Mouse (Mus musculus) kidney, postnatal 0 days (tissue): ENCODE results near the gene Sufu. TPM values are rescaled to one million over a fixed set of nuclear protein-coding genes. Genes with fewer than 3 reads are reported as not detected.

Experiments
- ATAC-seq: fragments of 200-750 bp; cut with Nextera tagmentation; replicated peaks from 2 replicates; pipeline ENCODE4 v1.8.0; 2017; ENCODE audit warnings: low read depth, moderate number of reproducible peaks, moderate TSS enrichment, moderate library complexity; ENCODE audit not compliant: low FRiP score
- DNase-seq: peaks from one replicate; pipeline ENCODE4 v3.0.0-alpha.2; 2016; ENCODE audit warnings: low spot score
- H3K27ac ChIP-seq: fragments of 300-500 bp; sonication (generic); 2 replicates; pipeline ENCODE4 v1.5.1; 2014; ENCODE audit warnings: mild to moderate bottlenecking
- H3K27me3 ChIP-seq: fragments of 300-500 bp; sonication (generic); 2 replicates; pipeline ENCODE4 v1.6.1; 2014; ENCODE audit warnings: low read length, mixed read lengths; ENCODE audit not compliant: insufficient read depth
- H3K36me3 ChIP-seq: fragments of 300-500 bp; sonication (generic); 2 replicates; pipeline ENCODE4 v1.6.1; 2014; ENCODE audit warnings: low read length, mixed read lengths; ENCODE audit not compliant: insufficient read depth
- H3K4me1 ChIP-seq: fragments of 300-500 bp; sonication (generic); replicated peaks from 2 replicates; pipeline ENCODE4 v1.6.1; 2014; ENCODE audit warnings: antibody characterized with exemption, low read length, mixed read lengths; ENCODE audit not compliant: insufficient read depth
- H3K4me2 ChIP-seq: fragments of 300-500 bp; sonication (generic); 2 replicates; pipeline ENCODE4 v1.6.1; 2014; ENCODE audit warnings: mild to moderate bottlenecking, low read length, moderate library complexity, mixed read lengths
- H3K4me3 ChIP-seq: fragments of 300-500 bp; sonication (generic); replicated peaks from 2 replicates; pipeline ENCODE4 v1.5.1; 2014; ENCODE audit warnings: low read depth, low read length
- H3K9ac ChIP-seq: fragments of 300-500 bp; sonication (generic); 2 replicates; pipeline ENCODE4 v1.6.1; 2014; ENCODE audit warnings: low read depth, low read length
- H3K9me3 ChIP-seq: fragments of 300-500 bp; sonication (generic); replicated peaks from 2 replicates; pipeline ENCODE4 v1.6.1; 2016; ENCODE audit warnings: low read length, inconsistent platforms, mixed read lengths
- CTCF ChIP-seq: IDR thresholded peaks from 2 replicates; pipeline ENCODE4 v1.5.1; 2016; ENCODE audit warnings: antibody characterized with exemption, low read depth, mild to moderate bottlenecking, moderate library complexity
- WGBS: fragments of 180-500 bp; shearing (Covaris S2); extraction: QIAGEN DNeasy Blood & Tissue Kit; methylation state at CpG from one replicate; pipeline ENCODE4 v1.1.7; 2014; 5-methylcytosine and 5-hydroxymethylcytosine counted together
- polyA plus RNA-seq: library from polyadenylated mRNA; unstranded; fragments of >200 nt; fragmentation: Nextera tagmentation; extraction: Ambion mirVana; gene quantifications from 2 replicates; pipeline ENCODE4 v1.2.1, GENCODE M21; 2015

Gene Sufu
- polyA plus RNA-seq, 1 experiment from 2014 or later: 30.6 TPM

DNA sequence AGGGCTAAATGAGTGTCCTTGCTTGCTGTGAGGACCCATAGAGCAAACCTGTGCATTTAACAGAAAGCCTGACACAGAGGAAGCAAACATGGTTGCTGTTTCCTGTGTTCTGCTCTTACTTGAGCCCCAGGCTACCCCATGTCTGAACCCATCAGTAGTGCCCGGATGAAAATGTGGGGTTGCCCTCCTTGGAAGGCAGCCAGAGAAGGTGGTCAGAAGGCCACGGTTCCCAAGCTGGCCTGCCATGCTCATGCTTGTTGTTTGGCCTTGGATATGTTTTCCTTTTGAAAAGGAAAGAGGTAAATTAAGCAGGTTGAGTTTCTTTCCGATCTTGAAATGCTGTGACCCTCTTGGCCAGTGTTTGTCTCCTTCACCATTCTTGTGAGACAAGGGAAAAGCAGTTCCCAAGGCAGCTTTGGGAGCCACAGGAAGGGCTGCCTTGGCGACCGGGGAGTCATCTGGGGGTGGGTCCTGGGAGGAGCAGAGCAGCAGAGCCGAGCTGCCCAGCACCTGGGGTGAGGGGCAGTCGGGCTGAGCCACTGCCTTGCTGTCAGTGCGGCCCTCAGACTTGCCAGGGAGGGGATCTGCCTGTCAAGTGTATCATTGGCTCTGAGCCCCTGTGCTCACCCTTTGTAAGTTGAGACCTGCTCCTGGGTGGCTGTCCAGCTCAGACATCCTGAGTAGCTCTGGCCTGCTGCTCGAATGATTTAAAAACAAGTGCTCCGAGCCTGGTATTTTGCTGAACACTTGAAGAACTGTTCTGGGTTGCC, 74.8 kb downstream of the Sufu start:
- TF ChIP-seq CTCF: no peak
- Histone ChIP-seq H3K4me1 (peaks cover 28% of the 10 kb centered on the region), H3K27ac (peak overlapping the region; percentile 73), H3K27me3 (no peaks in the 10 kb centered on the region), H3K4me2 (no peak overlapping the region), H3K9me3 (no peaks in the 10 kb centered on the region), H3K4me3 (no peak overlapping the region), H3K36me3 (peaks cover 20% of the 10 kb centered on the region; the same call in 1 of the 2 replicates), H3K9ac (peak overlapping the region; percentile 37; the same call in 1 of the 2 replicates)
- WGBS: 6% methylated on average over 10 of the region's 10 CpGs
- ATAC-seq: peak; percentile 78
- peak; percentile 82 for DNase-seq

DNA sequence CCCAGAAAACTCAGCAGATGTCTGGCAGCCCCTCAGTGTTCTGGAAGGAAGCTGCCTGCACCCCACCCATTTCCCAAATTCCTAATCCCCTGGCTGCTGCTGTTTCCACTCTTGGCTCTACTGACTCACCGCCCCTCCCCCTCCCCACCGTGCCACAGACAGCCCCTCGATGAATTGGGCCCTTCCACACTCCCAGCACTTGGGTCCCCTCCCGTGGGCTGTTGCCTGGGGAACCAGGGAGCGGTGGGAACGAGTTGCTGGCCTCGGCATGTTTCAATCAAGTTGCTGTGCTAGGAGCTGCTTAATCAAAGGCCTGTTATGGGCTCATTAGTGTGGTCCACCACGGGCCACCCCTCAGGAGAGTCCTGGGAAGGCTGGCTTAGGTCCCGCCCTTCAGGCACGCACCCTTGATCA, 80.7 kb downstream of the Sufu start:
- DNase-seq: no peak
- Histone ChIP-seq H3K4me1 (peaks cover 43% of the 10 kb centered on the region), H3K36me3 (peaks cover 26% of the 10 kb centered on the region; the same call in 1 of the 2 replicates), H3K4me3 (no peak overlapping the region), H3K9me3 (no peaks in the 10 kb centered on the region), H3K4me2 (no peak overlapping the region), H3K9ac (no peak overlapping the region), H3K27me3 (no peaks in the 10 kb centered on the region), H3K27ac (peak overlapping the region; percentile 82)
- no peak for TF ChIP-seq CTCF
- no peak for ATAC-seq
- 30% methylated on average over 10 of the region's 10 CpGs for WGBS

DNA sequence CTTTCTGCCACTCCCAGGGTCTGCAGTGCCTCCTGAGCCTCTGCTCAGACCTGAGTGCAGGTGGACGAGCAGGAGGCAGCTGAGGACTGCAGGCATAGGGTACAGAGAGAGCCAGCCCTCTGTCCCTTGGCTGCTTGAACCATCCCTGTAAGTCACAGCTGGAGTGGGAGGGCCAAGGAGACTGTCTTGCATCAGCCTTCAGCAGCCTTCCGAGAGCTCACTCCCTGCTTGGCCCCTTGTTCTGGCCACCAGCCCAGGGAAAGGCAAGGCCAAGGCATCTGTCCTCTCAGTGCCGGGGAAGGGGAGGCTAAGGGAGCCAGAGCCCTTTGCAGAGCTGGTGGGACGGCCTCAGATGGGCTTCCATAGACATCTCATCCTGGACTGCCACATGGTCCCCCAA, 81.5 kb downstream of the Sufu start:
- Histone ChIP-seq H3K9ac (no peak overlapping the region), H3K27me3 (no peaks in the 10 kb centered on the region), H3K4me2 (no peak overlapping the region), H3K4me3 (no peak overlapping the region), H3K4me1 (peaks cover 49% of the 10 kb centered on the region), H3K27ac (peak overlapping the region; percentile 82), H3K36me3 (peaks cover 26% of the 10 kb centered on the region; the same call in 1 of the 2 replicates), H3K9me3 (no peaks in the 10 kb centered on the region)
- TF ChIP-seq CTCF: no peak
- DNase-seq: no peak
- ATAC-seq: no peak
- WGBS: 71% methylated on average over 4 of the region's 4 CpGs

DNA sequence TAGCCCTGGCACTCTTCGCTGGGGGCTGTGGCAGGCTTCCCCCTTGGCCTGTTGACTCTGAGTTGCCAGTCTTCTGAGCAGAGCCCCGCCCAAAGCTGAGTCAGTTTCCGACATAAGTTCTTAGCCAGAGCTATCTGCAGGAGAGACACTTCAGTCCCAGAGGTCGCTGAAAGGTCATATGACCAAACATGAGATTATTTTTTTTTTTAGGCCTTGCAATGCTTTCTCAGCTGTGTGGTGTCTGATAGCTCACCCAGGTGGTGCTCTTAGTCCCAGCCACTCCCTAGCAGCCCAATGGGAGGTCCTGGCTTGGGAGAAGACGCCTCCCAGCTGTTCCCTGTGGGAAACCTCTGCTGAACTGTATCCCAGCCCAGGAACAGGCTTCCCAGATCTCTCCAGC, 82.1 kb downstream of the Sufu start:
- Histone ChIP-seq H3K9me3 (no peaks in the 10 kb centered on the region), H3K36me3 (peaks cover 21% of the 10 kb centered on the region; the same call in 1 of the 2 replicates), H3K4me3 (no peak overlapping the region), H3K4me1 (peaks cover 54% of the 10 kb centered on the region), H3K27ac (peak overlapping the region; percentile 82), H3K9ac (peak overlapping the region; percentile 8; the same call in 1 of the 2 replicates), H3K27me3 (no peaks in the 10 kb centered on the region), H3K4me2 (no peak overlapping the region)
- DNase-seq (peak; percentile 67), ATAC-seq (peak; percentile 41; the same call in 1 of the 2 replicates)
- TF ChIP-seq CTCF: no peak
- 38% methylated on average over 5 of the region's 5 CpGs for WGBS

DNA sequence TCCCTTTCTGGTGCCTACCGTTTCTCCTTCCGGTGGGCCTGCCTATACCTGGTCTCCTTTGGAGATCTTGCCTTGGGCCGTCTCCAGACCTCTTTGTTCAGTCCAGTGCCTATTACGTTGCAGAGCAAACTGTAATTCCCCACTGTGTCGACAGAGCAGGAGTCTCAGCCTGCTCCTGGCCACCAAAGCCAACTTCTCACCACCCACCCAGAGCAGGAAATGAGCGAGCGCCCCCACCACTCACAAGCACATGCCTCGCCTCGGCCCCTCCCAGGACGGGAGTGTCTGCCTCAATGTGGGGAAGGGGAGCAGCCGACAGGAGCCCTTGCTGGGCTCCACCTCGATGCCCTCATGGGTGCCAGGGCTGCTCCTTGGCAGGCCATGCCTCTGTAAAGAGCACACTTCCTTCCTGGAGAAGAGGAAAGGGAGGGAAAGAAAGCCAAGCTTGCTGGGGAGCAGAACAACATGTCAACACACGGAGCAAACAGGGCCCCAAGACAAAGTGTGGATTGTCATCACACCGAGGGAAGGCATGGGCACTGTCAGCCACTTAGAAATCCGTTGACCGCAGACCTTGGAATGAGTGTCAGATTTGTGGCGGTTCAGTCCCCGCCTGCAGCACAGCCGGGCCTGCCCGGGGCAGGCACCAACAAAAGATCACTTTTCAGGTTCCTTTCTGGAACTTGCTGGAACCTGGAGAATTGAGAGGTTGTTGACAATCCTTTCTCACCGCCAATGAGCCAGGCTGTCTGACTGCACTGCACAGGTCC, 82.8 kb downstream of the Sufu start:
- ATAC-seq (peak; percentile 2; the same call in 1 of the 2 replicates), DNase-seq (peak; percentile 56)
- H3K4me2 ChIP-seq: no peak overlapping the region
- no peak for TF ChIP-seq CTCF
- H3K27ac ChIP-seq: peak overlapping the region; percentile 82
- H3K27me3 ChIP-seq: no peaks in the 10 kb centered on the region
- H3K4me1 ChIP-seq: peaks cover 61% of the 10 kb centered on the region
- H3K4me3 ChIP-seq: no peak overlapping the region
- WGBS: 36% methylated on average over 21 of the region's 21 CpGs
- H3K9me3 ChIP-seq: no peaks in the 10 kb centered on the region
- peaks cover 15% of the 10 kb centered on the region; the same call in 1 of the 2 replicates for H3K36me3 ChIP-seq
- H3K9ac ChIP-seq: peak overlapping the region; percentile 8; the same call in 1 of the 2 replicates

DNA sequence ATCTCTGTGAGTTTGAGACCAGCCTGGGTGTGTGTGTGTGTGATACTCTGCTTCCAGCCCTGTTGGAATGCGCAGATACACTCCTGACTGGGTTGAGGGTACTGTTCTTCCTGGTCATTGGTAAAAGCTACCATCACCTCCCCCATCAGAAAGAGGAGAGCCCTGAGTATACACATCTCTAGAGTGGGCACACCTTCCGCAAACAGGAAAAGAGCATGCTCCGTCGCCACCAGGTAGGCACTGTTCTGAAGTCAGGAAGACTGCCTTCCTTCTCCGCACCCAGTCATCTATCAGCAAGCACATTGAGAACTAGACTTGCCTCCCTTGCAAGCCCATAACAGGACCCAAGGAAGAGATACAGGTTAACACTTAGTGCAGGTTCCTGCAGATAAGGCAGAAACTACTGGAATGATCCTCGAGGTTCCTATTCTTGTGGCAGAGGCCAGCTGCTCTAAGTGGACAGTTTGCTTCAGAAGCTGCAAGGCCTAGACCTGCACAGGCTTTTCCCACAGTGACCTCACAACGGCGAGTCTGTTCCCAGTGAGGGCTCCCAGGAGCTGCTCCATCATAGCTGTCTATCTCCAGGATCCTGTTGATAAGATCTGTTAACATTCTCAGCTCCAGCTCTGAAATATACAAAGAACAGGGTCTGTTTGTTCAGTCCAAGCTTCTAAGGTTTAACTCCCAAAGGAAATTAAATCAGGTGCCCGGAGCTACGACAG, 84.1 kb downstream of the Sufu start:
- no peak overlapping the region for H3K9ac ChIP-seq
- H3K9me3 ChIP-seq: no peaks in the 10 kb centered on the region
- no peaks in the 10 kb centered on the region for H3K27me3 ChIP-seq
- ATAC-seq (no peak), DNase-seq (no peak)
- H3K36me3 ChIP-seq: peaks cover 7% of the 10 kb centered on the region
- no peak overlapping the region for H3K4me3 ChIP-seq
- TF ChIP-seq CTCF: no peak
- H3K4me1 ChIP-seq: peaks cover 68% of the 10 kb centered on the region
- peak overlapping the region; percentile 25; the same call in 1 of the 2 replicates for H3K27ac ChIP-seq
- no peak overlapping the region for H3K4me2 ChIP-seq
- 73% methylated on average over 10 of the region's 10 CpGs for WGBS
